Mouse (Mus musculus) brown adipose tissue, adult 24 weeks (tissue): Measurements from ENCODE around the gene Ptgds. TPM values are rescaled to one million over a fixed set of nuclear protein-coding genes. Genes with fewer than 3 reads are reported as not detected.

Experiments
- H3K27ac ChIP-seq: fragments of 200-500 bp; replicated peaks from 2 replicates; pipeline ENCODE4 v1.5.1; 2012; ENCODE audit warnings: low read depth, mild to moderate bottlenecking, low read length
- H3K4me1 ChIP-seq: fragments of 200-500 bp; 2 replicates; pipeline ENCODE4 v1.6.1; 2012; ENCODE audit warnings: low read length, mixed read lengths; ENCODE audit not compliant: control insufficient read depth, insufficient read depth, insufficient read length
- H3K4me3 ChIP-seq: fragments of 200-500 bp; 2 replicates; pipeline ENCODE4 v1.5.1; 2012; ENCODE audit warnings: low read depth, mild to moderate bottlenecking, low read length, moderate library complexity; ENCODE audit not compliant: insufficient read depth
- polyA plus RNA-seq: library from polyadenylated mRNA; stranded (reverse); fragments of >200 nt; gene quantifications from 2 replicates; pipeline ENCODE4 v1.2.4, GENCODE M21; 2012; ENCODE audit not compliant: missing spikeins, insufficient read depth, insufficient read length

Gene Ptgds
- polyA plus RNA-seq, 1 experiment: 46.8 TPM

GRCm38 (mm10) chr2:25421896-25422295 is 48.0 kb downstream of the Ptgds start:
- Histone ChIP-seq H3K4me3 (no peak overlapping the region), H3K4me1 (peaks cover 2% of the 10 kb centered on the region), H3K27ac (no peak overlapping the region)

- Histone ChIP-seq H3K27ac (0 out of 2 replicates have a peak overlapping the region, but pooled peaks have one; percentile 32), H3K4me3 (no peak overlapping the region), H3K4me1 (peaks cover 5% of the 10 kb centered on the region)
These were observed 52.4 kb downstream of the Ptgds start for GRCm38 (mm10) chr2:25417426-25417825.

Other genes with a start within 250 kb of the Ptgds start
- 193 and 284 TPM in 2 replicates for gene Tubb4b, start 245.3 kb downstream of the Ptgds start, polyA plus RNA-seq
- gene Slc34a3, start 235.7 kb downstream of the Ptgds start, polyA plus RNA-seq: not detected in 2 replicates
- gene Rnf224, start 233.3 kb downstream of the Ptgds start, polyA plus RNA-seq: not detected in 2 replicates
- gene Rnf208, start 227.8 kb downstream of the Ptgds start, polyA plus RNA-seq: not detected in 2 replicates
- not detected in 2 replicates for gene Cysrt1, start 227.6 kb downstream of the Ptgds start, polyA plus RNA-seq
- 2.3 and 5.4 TPM in 2 replicates for gene AL732309.1, start 223.2 kb downstream of the Ptgds start, polyA plus RNA-seq
- gene Tmem203, start 214.6 kb downstream of the Ptgds start, polyA plus RNA-seq: 13.5 and 18.9 TPM in 2 replicates
- 1.7 and 3.7 TPM in 2 replicates for gene Tprn, start 207.4 kb downstream of the Ptgds start, polyA plus RNA-seq
- 41.7 and 44.0 TPM in 2 replicates for gene Ssna1, start 197.6 kb downstream of the Ptgds start, polyA plus RNA-seq
- gene Anapc2, start 197.6 kb downstream of the Ptgds start, polyA plus RNA-seq: 18.6 and 23.7 TPM in 2 replicates
- not detected in 2 replicates for gene Tmem210, start 181.9 kb downstream of the Ptgds start, polyA plus RNA-seq
- gene Lrrc26, start 180.1 kb downstream of the Ptgds start, polyA plus RNA-seq: not detected in 2 replicates
- gene Grin1, start 150.9 kb downstream of the Ptgds start, polyA plus RNA-seq: not detected in 2 replicates
- 11.3 and 16.0 TPM in 2 replicates for gene Man1b1, start 137.7 kb downstream of the Ptgds start, polyA plus RNA-seq
- gene Dpp7, start 113.7 kb downstream of the Ptgds start, polyA plus RNA-seq: 11.1 and 15.0 TPM in 2 replicates
- gene Uap1l1, start 104.4 kb downstream of the Ptgds start, polyA plus RNA-seq: 6.1 and 9.1 TPM in 2 replicates
- not detected in 2 replicates for gene Sapcd2, start 97.7 kb downstream of the Ptgds start, polyA plus RNA-seq
- 11.3 and 18.4 TPM in 2 replicates for gene Entpd2, start 74.2 kb downstream of the Ptgds start, polyA plus RNA-seq
- gene Npdc1, start 70.7 kb downstream of the Ptgds start, polyA plus RNA-seq: 32.5 and 41.5 TPM in 2 replicates
- gene Fut7, start 46.8 kb downstream of the Ptgds start, polyA plus RNA-seq: not detected in 2 replicates
- 30.0 and 52.4 TPM in 2 replicates for gene Abca2, start 41.3 kb downstream of the Ptgds start, polyA plus RNA-seq
- not detected in 2 replicates for gene Clic3, start 13.2 kb downstream of the Ptgds start, polyA plus RNA-seq
- gene Paxx, start 9.0 kb downstream of the Ptgds start, polyA plus RNA-seq: 195 and 218 TPM in 2 replicates
- not detected in 2 replicates for gene Lcn12, start 23.9 kb upstream of the Ptgds start, polyA plus RNA-seq
- gene Fbxw5, start 30.7 kb upstream of the Ptgds start, polyA plus RNA-seq: 41.1 and 47.3 TPM in 2 replicates
- gene C8g, start 31.7 kb upstream of the Ptgds start, polyA plus RNA-seq: 6.6 and 9.2 TPM in 2 replicates
- 7.0 and 12.9 TPM in 2 replicates for gene Traf2, start 76.9 kb upstream of the Ptgds start, polyA plus RNA-seq
- 398 and 454 TPM in 2 replicates for gene Edf1, start 87.8 kb upstream of the Ptgds start, polyA plus RNA-seq
- gene Mamdc4, start 104.8 kb upstream of the Ptgds start, polyA plus RNA-seq: 0.36 and 0.54 TPM in 2 replicates
- 70.7 and 86.8 TPM in 2 replicates for gene Phpt1, start 105.2 kb upstream of the Ptgds start, polyA plus RNA-seq
- 0.44 TPM in 1 of 2 replicates, not detected in the other for gene Ajm1, start 111.7 kb upstream of the Ptgds start, polyA plus RNA-seq
- gene Rabl6, start 138.5 kb upstream of the Ptgds start, polyA plus RNA-seq: 29.2 and 42.8 TPM in 2 replicates
- not detected in 2 replicates for gene Ccdc183, start 147.6 kb upstream of the Ptgds start, polyA plus RNA-seq
- 30.9 and 34.5 TPM in 2 replicates for gene Tmem141, start 152.0 kb upstream of the Ptgds start, polyA plus RNA-seq
- 6.3 and 7.8 TPM in 2 replicates for gene Fcna, start 158.0 kb upstream of the Ptgds start, polyA plus RNA-seq
- not detected in 2 replicates for gene Lcn8, start 183.1 kb upstream of the Ptgds start, polyA plus RNA-seq
- gene Lcn5, start 187.9 kb upstream of the Ptgds start, polyA plus RNA-seq: not detected in 2 replicates
- not detected in 2 replicates for gene Lcn6, start 206.7 kb upstream of the Ptgds start, polyA plus RNA-seq
- gene Lcn10, start 212.7 kb upstream of the Ptgds start, polyA plus RNA-seq: not detected in 2 replicates
- not detected in 2 replicates for gene Obp2a, start 230.0 kb upstream of the Ptgds start, polyA plus RNA-seq
- 20.2 and 26.5 TPM in 2 replicates for gene Bmyc, start 236.7 kb upstream of the Ptgds start, polyA plus RNA-seq